Mouse (Mus musculus) layer of hippocampus, adult 2 months (tissue): ENCODE measurements around the gene Hnrnpul2. TPM values are rescaled to one million over a fixed set of nuclear protein-coding genes. Genes with fewer than 3 reads are reported as not detected.

Experiments
- DNase-seq, 2 experiments: peaks; one replicate each; pipeline ENCODE4 v3.0.0; 2022; ENCODE audit warnings: low spot score in 2 of 2
- H3K27ac ChIP-seq: fragments of 200-600 bp; 2 replicates; pipeline ENCODE4 v1.8.1; 2022
- H3K4me3 ChIP-seq: fragments of 200-600 bp; 2 replicates; pipeline ENCODE4 v1.8.1; 2022; ENCODE audit warnings: mild to moderate bottlenecking
- CTCF ChIP-seq: fragments of 200-600 bp; conservative IDR thresholded peaks from 2 replicates; pipeline ENCODE4 v1.8.1; 2022; ENCODE audit warnings: antibody characterized with exemption, mild to moderate bottlenecking, moderate library complexity
- total RNA-seq, 2 experiments: library from RNA; stranded (reverse); gene quantifications; 2 replicates each; pipeline ENCODE4 v1.2.3; 2021

Hnrnpul2 gene
- total RNA-seq, 2 experiments from 2014 or later, result 123 to 127 TPM

- no peak for TF ChIP-seq CTCF
- Histone ChIP-seq H3K4me3 (peak within 1 kb of the TSS; percentile 99), H3K27ac (peak within 1 kb of the TSS; percentile 94)
- peak; percentile 99 for DNase-seq
These were observed 51.7 kb downstream of the Hnrnpul2 start, which contains the start of gene Ubxn1 for GRCm38 (mm10) chr19:8871267-8872186. Ubxn1 (plus strand) TSS chr19:8871496.

GRCm38 (mm10) chr19:8872266-8872840 is 52.5 kb downstream of the Hnrnpul2 start:
- DNase-seq, result no peak
- H3K4me3 ChIP-seq, result peak overlapping the region; percentile 99

GRCm38 (mm10) chr19:8875031-8875430 is 55.2 kb downstream of the Hnrnpul2 start:
- DNase-seq, result no peak
- TF ChIP-seq CTCF, result no peak
- no peak overlapping the region for H3K4me3 ChIP-seq
- H3K27ac ChIP-seq, result no peak overlapping the region

More at GRCm38 (mm10) chr19:8872266-8872840, 52.5 kb downstream of the Hnrnpul2 start:
- no peak for TF ChIP-seq CTCF
- no peak overlapping the region for H3K27ac ChIP-seq

GRCm38 (mm10) chr19:8880311-8881033 is 60.7 kb downstream of the Hnrnpul2 start, which contains the start of gene Uqcc3:
Uqcc3 (minus strand) TSS chr19:8880923.
- peak; percentile 88 to 89 for DNase-seq
- peak within 1 kb of the TSS; percentile 91 for H3K27ac ChIP-seq
- peak within 1 kb of the TSS; percentile 93 for H3K4me3 ChIP-seq
- TF ChIP-seq CTCF, result no peak

GRCm38 (mm10) chr19:8881034-8881392 is 61.2 kb downstream of the Hnrnpul2 start:
- TF ChIP-seq CTCF, result no peak
- no peak for DNase-seq
- Histone ChIP-seq H3K27ac (peak overlapping the region; percentile 91), H3K4me3 (peak overlapping the region; percentile 93)

- no peak within 1 kb of the TSS for H3K4me3 ChIP-seq
- no peak within 1 kb of the TSS for H3K27ac ChIP-seq
- DNase-seq, result no peak
- TF ChIP-seq CTCF, result no peak
These were observed 63.8 kb downstream of the Hnrnpul2 start, which contains the start of the genes Lbhd1 and Gm49403 for GRCm38 (mm10) chr19:8883616-8884015. Lbhd1 (plus strand) TSS chr19:8883732. Gm49403 (plus strand) TSS chr19:8883930.

Other genes starting within 250 kb of the Hnrnpul2 start
- 1 to 10 TPM; 6.6 to 9.7 TPM for gene Slc22a8, start 228.8 kb upstream of the Hnrnpul2 start, total RNA-seq
- gene Slc22a6, start 202.0 kb upstream of the Hnrnpul2 start, total RNA-seq, result 1 to 10 TPM; 2.2 to 2.8 TPM
- gene Chrm1, start 156.2 kb upstream of the Hnrnpul2 start, total RNA-seq, result 100 to 1,000 TPM; 179 to 190 TPM
- gene Slc3a2, start 96.6 kb upstream of the Hnrnpul2 start, total RNA-seq, result 100 to 1,000 TPM; 149 to 151 TPM
- 10 to 100 TPM; 47.4 to 55.0 TPM for gene Wdr74, start 84.2 kb upstream of the Hnrnpul2 start, total RNA-seq
- 1 to 10 TPM; 1.5 to 3.4 TPM for gene 1700092M07Rik, start 79.3 kb upstream of the Hnrnpul2 start, total RNA-seq
- 10 to 100 TPM; 69.5 to 78.4 TPM for gene Stx5a, start 78.6 kb upstream of the Hnrnpul2 start, total RNA-seq
- gene Nxf1, start 62.9 kb upstream of the Hnrnpul2 start, total RNA-seq, result 100 to 1,000 TPM; 102 to 106 TPM
- gene Tmem223, start 49.0 kb upstream of the Hnrnpul2 start, total RNA-seq, result 10 to 100 TPM; 75.4 to 82.7 TPM
- 1 to 10 TPM; 7.4 to 7.7 TPM for gene Tmem179b, start 45.5 kb upstream of the Hnrnpul2 start, total RNA-seq
- gene Taf6l, start 33.6 kb upstream of the Hnrnpul2 start, total RNA-seq, result 10 to 100 TPM; 15.7 to 18.4 TPM
- gene Polr2g, start 21.4 kb upstream of the Hnrnpul2 start, total RNA-seq, result 100 to 1,000 TPM; 113 to 120 TPM
- 1 to 10 TPM; 5.8 to 6.5 TPM for gene Zbtb3, start 17.5 kb upstream of the Hnrnpul2 start, total RNA-seq
- 10 to 100 TPM; 36.5 to 37.9 TPM for gene Ttc9c, start 677 bp upstream of the Hnrnpul2 start, total RNA-seq
- 1 to 10 TPM in 1 of 2 experiments, not detected in 1; 3.4 TPM for gene AC129217.1, start 9.8 kb downstream of the Hnrnpul2 start, total RNA-seq
- gene Bscl2, start 17.5 kb downstream of the Hnrnpul2 start, total RNA-seq, result 100 to 1,000 TPM; 101 TPM
- gene Gng3, start 19.2 kb downstream of the Hnrnpul2 start, total RNA-seq, result 100 to 1,000 TPM; 160 TPM
- gene Lrrn4cl, start 30.8 kb downstream of the Hnrnpul2 start, total RNA-seq, result under 1 TPM; 0.32 to 0.44 TPM
- 100 to 1,000 TPM in 1 of 2 experiments, 10 to 100 TPM in 1; 93.5 to 100 TPM for gene Ubxn1, start 51.5 kb downstream of the Hnrnpul2 start, total RNA-seq
- 10 to 100 TPM; 32.5 to 32.8 TPM for gene Uqcc3, start 60.9 kb downstream of the Hnrnpul2 start, total RNA-seq
- gene Lbhd1, start 63.7 kb downstream of the Hnrnpul2 start, total RNA-seq, result 1 to 10 TPM; 4.8 to 6.6 TPM
- not detected for gene Gm49403, start 63.9 kb downstream of the Hnrnpul2 start, total RNA-seq
- 10 to 100 TPM; 25.3 to 30.0 TPM for gene 1810009A15Rik, start 68.8 kb downstream of the Hnrnpul2 start, total RNA-seq
- 1 to 10 TPM; 2.0 to 2.9 TPM for gene Gm49416, start 68.9 kb downstream of the Hnrnpul2 start, total RNA-seq
- 10 to 100 TPM; 24.4 to 25.6 TPM for gene Ints5, start 73.0 kb downstream of the Hnrnpul2 start, total RNA-seq
- 100 to 1,000 TPM; 114 to 118 TPM for gene Ganab, start 78.1 kb downstream of the Hnrnpul2 start, total RNA-seq
- 100 to 1,000 TPM; 167 to 191 TPM for gene B3gat3, start 100.4 kb downstream of the Hnrnpul2 start, total RNA-seq
- gene Rom1, start 109.3 kb downstream of the Hnrnpul2 start, total RNA-seq, result 1 to 10 TPM; 4.4 to 5.7 TPM
- 10 to 100 TPM; 11.5 to 11.7 TPM for gene Eml3, start 109.5 kb downstream of the Hnrnpul2 start, total RNA-seq
- 10 to 100 TPM; 58.0 to 68.7 TPM for gene Mta2, start 121.9 kb downstream of the Hnrnpul2 start, total RNA-seq
- gene Tut1, start 133.8 kb downstream of the Hnrnpul2 start, total RNA-seq, result 10 to 100 TPM; 20.7 to 20.8 TPM
- 100 to 1,000 TPM; 238 to 242 TPM for gene Eef1g, start 147.0 kb downstream of the Hnrnpul2 start, total RNA-seq
- 10 to 100 TPM; 19.4 to 21.9 TPM for gene Ahnak, start 169.3 kb downstream of the Hnrnpul2 start, total RNA-seq